Mouse (Mus musculus) embryonic fibroblast, embryonic 13.5 days (primary cell): ENCODE measurements around the gene Emsy.

Experiments used
- CTCF ChIP-seq: IDR thresholded peaks from 2 replicates; pipeline ENCODE4 v1.5.1; 2011; ENCODE audit warnings: mild to moderate bottlenecking, control low read depth, low read length, moderate library complexity, borderline replicate concordance; ENCODE audit not compliant: insufficient read depth
- POLR2A ChIP-seq: IDR thresholded peaks from 2 replicates; pipeline ENCODE4 v1.6.1; 2011; ENCODE audit warnings: low read depth, mild to moderate bottlenecking, control low read depth, low read length, moderate library complexity

DNA sequence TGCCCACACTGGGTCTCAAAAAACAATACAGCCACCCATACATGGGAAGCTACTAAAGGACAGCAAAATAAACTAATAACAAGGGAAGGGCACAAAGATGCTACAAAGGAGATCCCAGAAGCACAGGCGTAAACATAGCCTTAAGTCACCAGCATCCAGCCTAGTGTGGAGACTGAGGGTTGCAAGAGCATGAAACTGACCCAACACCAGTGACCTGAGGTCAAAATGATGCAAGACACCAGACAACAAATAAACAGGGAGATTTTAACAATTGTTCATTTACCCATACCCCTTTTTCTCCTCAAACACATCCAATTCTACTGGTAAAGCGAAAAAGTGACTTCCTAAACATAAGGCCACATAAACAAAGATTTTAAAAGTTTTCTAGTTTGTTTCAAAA, 20.0 kb downstream of the Emsy start:
- no peak for TF ChIP-seq CTCF
- no peak for TF ChIP-seq POLR2A
